13 mouse cellular contexts compared by ENCODE assay signal in genomic region chr11:76388711-76389110, GRCm38 (mm10). TPM values are rescaled to one million over a fixed set of nuclear protein-coding genes. Genes with fewer than 3 reads are reported as not detected.
DNase-seq lines count a peak whose midpoint lies in the region; ATAC-seq and TF ChIP-seq lines count a peak whose summit lies in the region.
"Had no signal": no experiment of that assay in that cellular context is flagged by ENCODE, and none has a peak within 500 bp of the region (broad histone marks: within the 10 kb centered on the region; RNA-seq: fewer than 3 reads in every experiment).

No protein-coding gene starts in this region.

- no peaks in the 10 kb centered on the region for H3K36me3 ChIP-seq in forebrain, embryonic 14.5 days (ENCODE audit: control insufficient read depth, insufficient read depth, low read length)
- H3K36me3 ChIP-seq in intestine, embryonic 16.5 days (ENCODE audit: control insufficient read depth, insufficient read depth, low read length): no peaks in the 10 kb centered on the region
- H3K36me3 ChIP-seq in stomach, embryonic 14.5 days (ENCODE audit: control insufficient read depth, insufficient read depth, low read length): no peaks in the 10 kb centered on the region

- WGBS in forebrain, embryonic 14.5 days: 6% methylated on average over 7 of the region's 7 CpGs
- 27% methylated on average over 7 of the region's 7 CpGs for WGBS in intestine, embryonic 16.5 days
- WGBS in stomach, embryonic 14.5 days: 26% methylated on average over 7 of the region's 7 CpGs

- peaks cover 26% of the 10 kb centered on the region for H3K4me1 ChIP-seq in forebrain, embryonic 14.5 days (ENCODE audit: control insufficient read depth, insufficient read depth, low read length)
- peaks cover 8% of the 10 kb centered on the region; the same call in 1 of the 2 replicates for H3K4me1 ChIP-seq in intestine, embryonic 16.5 days (ENCODE audit: control insufficient read depth, insufficient read depth, low read length)
- H3K4me1 ChIP-seq in stomach, embryonic 14.5 days (ENCODE audit: control insufficient read depth, insufficient read depth, low read length): peaks cover 5% of the 10 kb centered on the region; the same call in 1 of the 2 replicates

- no peak overlapping the region for H3K4me3 ChIP-seq in gastrocnemius, adult 2 months
- no peak overlapping the region for H3K4me3 ChIP-seq in forebrain, embryonic 14.5 days (ENCODE audit: low read depth, low read length)
- no peak overlapping the region for H3K4me3 ChIP-seq in intestine, embryonic 16.5 days (ENCODE audit: low read length)
- no peak overlapping the region for H3K4me3 ChIP-seq in stomach, embryonic 14.5 days (ENCODE audit: low read depth, low read length)
- H3K4me3 ChIP-seq: embryonic facial prominence, embryonic 13.5 days; kidney, embryonic 15.5 days; limb, embryonic 12.5 days had no signal

- H3K4me2 ChIP-seq in forebrain, embryonic 14.5 days (ENCODE audit: low read length): peak overlapping the region; percentile 34; the same call in 1 of the 2 replicates
- 0 out of 2 replicates have a peak overlapping the region, but pooled peaks have one; percentile 20 for H3K4me2 ChIP-seq in intestine, embryonic 16.5 days (ENCODE audit: low read depth, low read length)
- peak overlapping the region; percentile 24 for H3K4me2 ChIP-seq in stomach, embryonic 14.5 days (replicated peaks; ENCODE audit: low read depth, low read length)
- H3K4me2 ChIP-seq: embryonic facial prominence, embryonic 13.5 days; kidney, embryonic 15.5 days; limb, embryonic 12.5 days had no signal

- no peak for TF ChIP-seq CTCF in gastrocnemius, adult 2 months (IDR thresholded peaks at IDR 0.05)

- no peak overlapping the region for H3K9ac ChIP-seq in forebrain, embryonic 14.5 days (ENCODE audit: low read length)
- H3K9ac ChIP-seq in intestine, embryonic 16.5 days (ENCODE audit: low read depth, low read length): no peak overlapping the region
- H3K9ac ChIP-seq in stomach, embryonic 14.5 days (replicated peaks; ENCODE audit: low read depth, low read length): no peak overlapping the region
- H3K9ac ChIP-seq: embryonic facial prominence, embryonic 13.5 days; kidney, embryonic 15.5 days; limb, embryonic 12.5 days had no signal

- ATAC-seq in forebrain, embryonic 14.5 days: no peak; the same call in 1 of the 2 replicates
- no peak for ATAC-seq in intestine, embryonic 16.5 days
- ATAC-seq in stomach, embryonic 14.5 days (ENCODE audit: insufficient number of reproducible peaks, insufficient read depth, low FRiP score, low read depth): no peak

- no peaks in the 10 kb centered on the region for H3K9me3 ChIP-seq in forebrain, embryonic 14.5 days (replicated peaks; ENCODE audit: control insufficient read depth, low read length)
- H3K9me3 ChIP-seq in intestine, embryonic 16.5 days (ENCODE audit: control insufficient read depth, low read length): no peaks in the 10 kb centered on the region
- no peaks in the 10 kb centered on the region for H3K9me3 ChIP-seq in stomach, embryonic 14.5 days (ENCODE audit: control insufficient read depth, low read depth, low read length)
- H3K9me3 ChIP-seq: kidney, embryonic 15.5 days had no signal

- peak overlapping the region; percentile 74 for H3K27ac ChIP-seq in gastrocnemius, adult 2 months
- H3K27ac ChIP-seq in forebrain, embryonic 14.5 days (ENCODE audit: low read depth, low read length): no peak overlapping the region
- no peak overlapping the region for H3K27ac ChIP-seq in intestine, embryonic 16.5 days (ENCODE audit: low read length)
- no peak overlapping the region for H3K27ac ChIP-seq in stomach, embryonic 14.5 days (ENCODE audit: low read length)
- H3K27ac ChIP-seq: embryonic facial prominence, embryonic 13.5 days; kidney, embryonic 15.5 days had no signal

- DNase-seq in gastrocnemius, adult 2 months: no peak
- DNase-seq in gastrocnemius, postnatal 14 days: no peak
- DNase-seq in forebrain, embryonic 14.5 days (ENCODE audit: low spot score): peak; percentile 54
- no peak for DNase-seq in spleen, postnatal 10 days (ENCODE audit: low spot score in 2 of 2)
- DNase-seq in testis, postnatal 10 days (ENCODE audit: low spot score): no peak
- no peak for DNase-seq in cerebellum, postnatal 36 days
- DNase-seq: gastrocnemius, postnatal 25 days; lung, postnatal 4 days had no signal

- H3K27me3 ChIP-seq in forebrain, embryonic 14.5 days (replicated peaks; ENCODE audit: control insufficient read depth, insufficient read depth, low read length): no peaks in the 10 kb centered on the region
- no peaks in the 10 kb centered on the region for H3K27me3 ChIP-seq in intestine, embryonic 16.5 days (replicated peaks; ENCODE audit: control insufficient read depth, insufficient read depth, low read length)
- no peaks in the 10 kb centered on the region for H3K27me3 ChIP-seq in stomach, embryonic 14.5 days (ENCODE audit: control insufficient read depth, insufficient read depth, low read length)
- H3K27me3 ChIP-seq: embryonic facial prominence, embryonic 13.5 days; kidney, embryonic 15.5 days; limb, embryonic 12.5 days had no signal

- intact Hi-C loops in gastrocnemius, adult 2 months (cut with DNase I): no loop called here
- intact Hi-C loops in gastrocnemius, postnatal 14 days (cut with DNase I; ENCODE audit: low total_unique reads): no loop called here

RNA-seq across cellular contexts. Expression of gene Nxn, which starts 10.2 kb away (rescaled TPM):
- total RNA-seq in gastrocnemius, adult 2 months (2021): 10 to 100 TPM; 42.0 to 49.3 TPM
- 10 to 100 TPM; 28.7 to 28.8 TPM for total RNA-seq in gastrocnemius, postnatal 14 days (2021)
- 19.3 and 21.2 TPM in 2 replicates for polyA plus RNA-seq in forebrain, embryonic 14.5 days (2014; fragmentation: Nextera tagmentation; extraction: Ambion mirVana)
- polyA plus RNA-seq in intestine, embryonic 16.5 days (2015; fragmentation: Nextera tagmentation; extraction: Ambion mirVana): 20.1 and 25.7 TPM in 2 replicates
- polyA plus RNA-seq in stomach, embryonic 14.5 days (2014; fragmentation: Nextera tagmentation; extraction: Ambion mirVana): 50.4 and 50.5 TPM in 2 replicates

RNA-seq across cellular contexts. Expression of gene Timm22, which starts 18.0 kb away (rescaled TPM):
- 10 to 100 TPM; 29.0 to 45.0 TPM for total RNA-seq in gastrocnemius, adult 2 months (2021)
- 10 to 100 TPM; 38.6 to 46.2 TPM for total RNA-seq in gastrocnemius, postnatal 14 days (2021)
- polyA plus RNA-seq in forebrain, embryonic 14.5 days (2014; fragmentation: Nextera tagmentation; extraction: Ambion mirVana): 125 TPM in 2 replicates
- polyA plus RNA-seq in intestine, embryonic 16.5 days (2015; fragmentation: Nextera tagmentation; extraction: Ambion mirVana): 92.8 and 96.6 TPM in 2 replicates
- polyA plus RNA-seq in stomach, embryonic 14.5 days (2014; fragmentation: Nextera tagmentation; extraction: Ambion mirVana): 115 and 117 TPM in 2 replicates
